Mouse (Mus musculus): ENCODE results near the gene Gm20708.

Gm20708 gene

DNA sequence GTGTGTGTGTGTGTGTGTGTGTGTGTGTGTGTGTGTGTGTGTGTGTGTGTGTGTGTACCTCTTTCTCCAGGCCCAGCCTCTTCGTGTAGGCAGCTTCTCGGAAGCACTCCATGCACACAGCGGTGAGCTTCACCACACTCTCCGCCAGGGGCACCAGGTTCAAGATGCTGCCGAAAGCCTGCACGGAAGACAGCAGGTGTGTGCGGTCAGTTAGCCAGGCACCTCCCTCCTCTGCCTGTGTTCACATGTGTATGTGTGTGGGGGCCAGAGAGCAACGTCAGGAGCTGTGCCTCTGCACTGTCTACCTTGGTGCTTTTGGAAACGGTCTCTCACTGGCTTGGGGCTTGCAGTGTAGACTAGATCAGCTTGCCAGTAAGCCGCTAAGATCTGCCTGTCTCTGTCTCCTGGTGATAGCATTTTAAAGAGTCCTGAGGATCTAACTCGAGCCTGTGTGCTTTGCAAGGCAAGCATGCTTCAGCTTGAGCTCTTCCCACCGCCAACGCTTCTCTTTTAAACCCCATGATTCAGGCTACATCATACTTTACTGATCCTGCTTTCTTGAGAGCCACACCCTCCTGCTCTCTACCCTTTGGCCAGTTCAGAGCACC, 7.0 kb downstream of the Gm20708 start:
- ChIA-PET POLR2A (interaction anchor here (0.5 to 5.0 kb wide), 30 partner anchors 9 to 531 kb away, joined by 3 to 18 read pairs (median 4); partner anchors contain the start of genes Afmid (in 4 of the 4), Tk1 (in 4 of the 4), Tmc6 (in 1 of the 4) and Tmc8 (in 1 of the 4)), CTCF (interaction anchor here (0.6 to 4.0 kb wide), 24 partner anchors 8 to 456 kb away, joined by 3 to 19 read pairs (median 3); partner anchors contain the start of genes Afmid (in 1 of the 4) and Tk1 (in 1 of the 4))

DNA sequence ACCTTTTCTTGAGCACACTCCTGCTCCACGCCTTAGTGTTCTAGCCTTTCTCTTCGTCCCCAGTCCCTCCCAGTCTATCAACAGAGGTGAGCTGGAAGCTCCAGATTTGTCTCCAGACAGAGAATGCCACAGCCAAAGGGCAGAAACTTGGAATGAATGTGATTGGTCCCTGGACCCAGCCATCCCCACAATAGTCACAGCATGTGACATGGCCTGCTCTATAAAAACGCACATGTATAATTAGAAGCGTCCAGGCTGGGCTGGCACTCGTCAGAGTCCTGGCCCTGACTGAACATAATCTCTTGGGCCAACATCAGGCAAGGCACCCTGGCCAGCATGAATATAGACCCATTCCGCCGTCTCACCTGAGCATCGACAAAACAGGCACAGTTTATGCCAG, 9.6 kb downstream of the Gm20708 start:
- POLR2A ChIA-PET, result interaction anchor here in 3 of 4 experiments (0.9 to 5.0 kb wide), 16 partner anchors 8 to 55 kb away, joined by 3 to 24 read pairs (median 4); partner anchors contain the start of genes Gm20708 (in 3 of the 3) and Syngr2 (in 3 of the 3)
- CTCF ChIA-PET, result interaction anchor here in 2 of 4 experiments (1.2 to 4.0 kb wide), 3 partner anchors 13 to 29 kb away, joined by 3 to 17 read pairs (median 3); no protein-coding TSS in a partner anchor

DNA sequence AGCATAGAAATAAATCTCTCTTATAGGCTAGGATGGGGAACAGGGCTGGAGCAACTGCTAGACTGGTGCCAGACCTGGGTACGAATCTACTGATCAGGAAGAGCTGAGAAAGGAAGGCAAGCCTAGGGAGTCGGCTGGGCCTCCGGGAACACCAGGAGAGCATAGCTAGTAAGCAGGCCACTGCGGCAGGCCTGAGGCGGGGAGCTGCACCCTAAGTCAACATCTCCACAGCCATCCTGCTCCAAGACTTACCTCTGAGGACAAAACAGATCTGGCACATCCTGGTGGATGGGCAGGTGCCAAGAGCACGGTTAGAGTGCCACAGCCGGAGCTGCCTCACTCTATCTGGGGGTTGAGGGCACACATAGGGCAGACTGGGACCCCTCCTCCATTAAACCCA, 10.7 kb downstream of the Gm20708 start:
- ChIA-PET CTCF (interaction anchor here in 2 of 4 experiments (1.0 to 4.0 kb wide), 3 partner anchors 11 to 15 kb away, joined by 3 to 17 read pairs (median 4); partner anchors contain the start of genes Gm20708 (in 1 of the 2) and Syngr2 (in 1 of the 2)), POLR2A (interaction anchor here (0.6 to 5.0 kb wide), 11 partner anchors 10 to 479 kb away, joined by 3 to 24 read pairs (median 5); partner anchors contain the start of genes Gm20708 (in 3 of the 4) and Syngr2 (in 3 of the 4))

DNA sequence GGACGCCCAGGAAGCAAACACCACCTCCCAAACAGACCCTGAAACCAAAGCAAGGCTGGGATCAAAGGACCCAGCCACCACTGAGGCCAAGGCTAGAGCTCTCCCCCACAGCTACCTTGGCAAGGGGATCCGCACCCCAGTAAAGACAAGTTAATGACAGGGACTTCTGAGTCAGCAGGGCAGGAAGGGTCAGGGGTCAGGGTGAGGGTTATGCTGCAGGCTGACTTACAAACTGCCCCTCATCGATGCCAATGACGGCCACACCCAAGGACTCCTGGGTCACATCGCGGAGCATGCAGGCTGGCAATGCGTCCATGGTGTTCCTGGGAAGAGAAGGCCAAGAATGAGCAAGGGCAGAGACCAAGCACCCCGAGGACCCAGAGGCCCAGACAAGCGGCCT, 12.4 kb downstream of the Gm20708 start:
- POLR2A ChIA-PET, result interaction anchor here in 2 of 4 experiments (1.0 to 5.0 kb wide), 5 partner anchors 10 to 83 kb away, joined by 3 to 24 read pairs (median 4); partner anchors contain the start of genes Gm20708 (in 1 of the 2) and Syngr2 (in 1 of the 2)
- CTCF ChIA-PET, result interaction anchor here in 2 of 4 experiments (0.7 to 1.1 kb wide), 2 partner anchors 13 to 32 kb away, joined by 3 read pairs; no protein-coding TSS in a partner anchor

DNA sequence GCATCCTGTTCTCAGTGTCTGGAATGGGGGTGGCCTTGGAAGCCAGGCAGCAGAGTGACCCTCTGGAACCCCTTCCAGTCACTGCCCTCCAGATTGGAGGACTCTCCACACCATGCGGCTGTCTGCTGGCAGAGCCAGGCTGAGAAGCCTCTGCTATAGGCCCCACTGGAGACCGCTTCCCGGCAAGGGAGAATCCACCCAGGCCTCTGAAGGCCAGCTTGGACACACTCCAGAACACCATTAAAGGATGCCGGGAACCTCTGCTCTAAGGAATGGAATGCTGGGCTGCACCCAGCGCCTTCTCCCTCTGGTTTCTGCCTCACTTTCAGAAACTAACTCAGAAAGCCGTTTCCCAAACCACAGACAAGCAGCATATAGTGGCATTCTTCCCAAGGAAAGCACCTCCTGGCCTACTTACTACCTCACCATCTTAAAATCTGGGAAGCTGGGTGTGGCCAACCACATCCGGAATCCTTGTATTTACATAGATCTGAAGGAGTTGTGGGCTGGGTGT, 13.3 kb downstream of the Gm20708 start:
- ChIA-PET CTCF (interaction anchor here in 2 of 4 experiments (0.6 to 4.2 kb wide), 3 partner anchors 9 to 245 kb away, joined by 3 to 31 read pairs (median 8); no protein-coding TSS in a partner anchor), POLR2A (interaction anchor here in 2 of 4 experiments (0.6 to 1.5 kb wide), 4 partner anchors 9 to 411 kb away, joined by 3 to 6 read pairs (median 4); no protein-coding TSS in a partner anchor)

DNA sequence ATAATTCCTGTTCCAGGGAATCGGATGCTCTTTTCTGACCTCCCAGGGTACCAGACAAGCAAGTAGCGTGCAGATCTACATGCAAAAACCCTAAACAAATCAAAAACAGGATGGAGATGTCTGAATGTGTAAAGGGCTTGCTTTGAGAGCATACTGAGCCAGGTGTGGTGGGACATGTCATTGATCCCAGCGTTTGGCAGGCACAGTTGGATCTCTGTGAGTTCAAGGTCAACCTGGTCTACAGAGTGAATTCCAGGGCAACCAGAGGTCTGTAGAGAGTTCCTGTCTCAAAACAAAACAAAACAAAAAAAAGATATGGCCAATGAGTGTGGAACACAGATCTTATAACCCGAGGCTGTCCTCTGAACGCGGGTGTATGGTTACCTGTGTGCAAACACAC, 13.9 kb downstream of the Gm20708 start:
- ChIA-PET POLR2A (interaction anchor here in 2 of 4 experiments (0.6 to 3.1 kb wide), 7 partner anchors 9 to 424 kb away, joined by 3 to 17 read pairs (median 4); no protein-coding TSS in a partner anchor), CTCF (interaction anchor here in 3 of 4 experiments (0.6 to 4.2 kb wide), 5 partner anchors 9 to 246 kb away, joined by 3 to 31 read pairs (median 8); partner anchors contain the start of genes Gm20708 (in 2 of the 3) and Syngr2 (in 2 of the 3))

DNA sequence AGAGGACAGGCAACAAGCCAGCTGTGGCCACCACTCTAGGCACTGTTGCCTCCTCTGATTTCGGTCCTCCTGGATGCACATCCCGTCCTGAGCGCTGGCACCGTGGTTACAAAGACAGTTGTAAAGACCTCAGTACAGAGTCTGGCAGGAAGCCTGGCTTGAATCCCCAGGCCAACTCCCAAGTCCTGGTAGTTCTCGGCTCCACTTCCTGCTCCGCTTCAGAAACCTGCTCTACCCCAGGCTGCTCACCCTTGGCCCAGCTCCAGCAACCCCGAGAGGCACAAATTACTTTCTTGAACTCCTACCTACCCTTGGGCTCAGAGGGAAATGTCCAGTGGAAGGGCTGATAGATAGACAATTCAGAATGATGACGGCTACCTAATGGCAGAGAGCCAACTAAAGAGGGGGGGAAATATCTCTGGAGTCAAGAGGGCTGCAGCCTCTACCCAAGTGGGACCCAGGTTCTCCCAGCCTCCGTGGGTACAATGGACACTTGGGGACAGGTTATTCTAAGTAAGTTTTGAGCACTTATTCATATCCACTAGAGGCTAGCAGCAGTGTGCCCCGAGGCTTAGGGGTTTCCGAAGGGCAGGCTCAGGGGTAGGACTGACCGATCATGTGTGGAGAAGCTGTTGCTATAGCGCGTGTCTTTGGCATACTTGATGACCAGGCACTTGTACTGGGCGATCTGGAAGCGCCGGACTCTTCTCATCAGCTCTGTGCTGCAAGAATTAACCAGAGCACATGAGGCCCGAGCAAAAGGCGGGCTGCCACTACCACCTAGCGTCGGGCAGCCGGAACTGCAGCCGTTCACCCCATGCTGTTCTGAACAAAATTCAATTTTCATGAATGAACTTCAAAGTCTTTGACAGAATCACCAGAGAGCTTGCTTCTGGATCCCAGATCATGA, 14.8 kb downstream of the Gm20708 start:
- CTCF ChIA-PET, result interaction anchor here (0.5 to 4.2 kb wide), 50 partner anchors 8 to 440 kb away, joined by 3 to 31 read pairs (median 4); partner anchors contain the start of genes Gm20708 (in 2 of the 4), Syngr2 (in 2 of the 4), Tmc6 (in 2 of the 4) and Tmc8 (in 2 of the 4)
- POLR2A ChIA-PET, result interaction anchor here (0.5 to 3.1 kb wide), 36 partner anchors 8 to 712 kb away, joined by 3 to 18 read pairs (median 4); partner anchors contain the start of genes Gm20708 (in 2 of the 4), Syngr2 (in 2 of the 4), Tnrc6c (in 2 of the 4) and Birc5 (in 1 of the 4)

DNA sequence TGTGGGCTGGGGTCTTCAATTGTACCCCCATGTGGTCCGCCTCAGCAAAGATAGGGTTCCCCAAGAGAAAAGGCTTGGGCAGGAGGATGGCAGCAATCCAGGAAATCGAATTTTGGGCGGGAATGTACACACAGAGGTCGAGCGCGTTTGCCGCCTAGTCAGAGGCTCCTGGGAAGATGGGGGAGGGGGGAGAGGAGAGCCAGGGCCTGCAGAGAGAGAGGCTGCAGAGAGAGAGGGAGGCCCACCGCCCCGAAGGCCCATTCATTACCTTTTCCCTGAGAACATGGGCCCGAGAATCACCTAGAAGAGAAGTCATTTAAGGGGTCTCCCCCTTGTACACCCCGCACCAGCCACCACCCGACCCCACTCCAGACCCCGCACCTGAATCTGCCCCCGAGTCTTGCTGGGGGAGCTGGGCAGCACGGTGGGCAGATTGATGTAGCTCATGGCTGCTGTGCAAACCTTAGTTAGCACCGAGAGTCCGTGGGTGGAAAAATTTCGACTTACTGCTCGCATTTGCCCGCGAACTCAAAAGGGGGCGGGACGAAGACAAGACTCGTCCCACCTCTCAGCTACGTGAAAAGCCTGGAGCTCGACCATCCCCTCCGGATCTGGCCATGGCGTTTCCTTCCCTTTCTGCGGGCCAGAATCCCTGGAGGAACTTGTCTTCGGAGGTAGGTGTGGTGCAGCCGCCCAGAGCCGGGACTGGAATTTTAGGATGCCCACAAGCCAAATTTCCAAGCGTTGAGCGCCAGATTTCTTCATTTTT, 16.0 kb downstream of the Gm20708 start, which contains the start of the genes Afmid and Tk1:
Gene Afmid, plus strand, starts transcription at position 592 of the 769 bp plus-strand sequence.
Gene Tk1, minus strand, starts transcription at position 760 of the 769 bp plus-strand sequence.
- CTCF ChIA-PET, result interaction anchor here (0.5 to 4.2 kb wide), 47 partner anchors 9 to 1254 kb away, joined by 3 to 31 read pairs (median 4); partner anchors contain the start of genes Tmc6 (in 2 of the 4), Tmc8 (in 2 of the 4), Gm20708 (in 1 of the 4) and Syngr2 (in 1 of the 4)
- POLR2A ChIA-PET, result interaction anchor here (0.6 to 3.1 kb wide), 51 partner anchors 9 to 545 kb away, joined by 3 to 18 read pairs (median 4); partner anchors contain the start of genes Gm20708 (in 3 of the 4), Syngr2 (in 3 of the 4), 6030468B19Rik (in 2 of the 4) and Birc5 (in 2 of the 4)

DNA sequence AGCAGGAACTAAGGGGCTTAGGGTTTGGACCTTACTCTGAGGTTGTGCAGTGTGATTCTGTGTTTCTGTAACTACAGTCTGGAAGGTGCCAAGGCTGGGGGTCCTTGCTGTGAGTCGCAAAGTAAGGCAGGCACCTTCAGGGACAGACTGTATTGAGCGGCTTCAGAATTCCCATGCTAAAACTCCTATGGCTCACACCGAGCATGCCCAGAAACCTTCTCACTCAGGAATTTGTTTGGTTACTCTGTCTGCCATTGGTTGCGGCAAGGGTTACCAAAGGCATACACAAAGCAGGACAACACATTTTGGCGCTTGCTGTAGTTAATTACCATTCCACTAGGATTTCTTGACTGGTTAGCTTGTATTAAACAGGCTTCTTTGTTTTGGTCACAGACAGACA, 16.7 kb downstream of the Gm20708 start:
- ChIA-PET CTCF (interaction anchor here (0.5 to 4.2 kb wide), 25 partner anchors 10 to 1254 kb away, joined by 3 to 31 read pairs (median 3); partner anchors contain the start of genes Gm20708 (in 1 of the 4) and Syngr2 (in 1 of the 4)), POLR2A (interaction anchor here (0.7 to 3.1 kb wide), 43 partner anchors 9 to 546 kb away, joined by 3 to 18 read pairs (median 4); partner anchors contain the start of genes Gm20708 (in 3 of the 4), Syngr2 (in 3 of the 4), Birc5 (in 2 of the 4) and Tnrc6c (in 2 of the 4))

DNA sequence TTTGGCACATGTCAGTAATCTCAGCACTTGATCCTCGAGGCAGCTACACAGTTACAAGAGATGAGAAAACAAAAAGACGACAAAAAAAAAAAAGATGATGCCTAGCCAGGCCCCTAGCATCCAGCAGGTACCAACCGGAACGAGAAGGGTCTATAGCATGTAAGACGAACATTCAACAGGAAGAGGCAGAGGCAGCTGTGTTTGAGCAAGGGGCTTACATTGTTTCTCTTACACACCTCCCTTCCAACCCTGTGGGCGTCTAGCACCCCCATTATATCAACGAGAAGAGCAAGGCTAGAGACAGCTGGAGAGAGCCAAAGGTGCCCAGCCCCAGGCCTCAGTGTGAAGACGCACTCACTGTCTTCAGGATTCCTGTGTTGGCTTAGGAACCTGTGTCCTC, 17.4 kb downstream of the Gm20708 start:
- CTCF ChIA-PET, result interaction anchor here in 2 of 4 experiments (0.7 to 1.3 kb wide), 2 partner anchors 52 to 379 kb away, joined by 3 read pairs; no protein-coding TSS in a partner anchor
- POLR2A ChIA-PET, result interaction anchor here in 3 of 4 experiments (0.6 to 2.9 kb wide), 19 partner anchors 8 to 137 kb away, joined by 3 to 18 read pairs (median 4); partner anchors contain the start of genes Birc5 (in 2 of the 3) and 6030468B19Rik (in 1 of the 3)

DNA sequence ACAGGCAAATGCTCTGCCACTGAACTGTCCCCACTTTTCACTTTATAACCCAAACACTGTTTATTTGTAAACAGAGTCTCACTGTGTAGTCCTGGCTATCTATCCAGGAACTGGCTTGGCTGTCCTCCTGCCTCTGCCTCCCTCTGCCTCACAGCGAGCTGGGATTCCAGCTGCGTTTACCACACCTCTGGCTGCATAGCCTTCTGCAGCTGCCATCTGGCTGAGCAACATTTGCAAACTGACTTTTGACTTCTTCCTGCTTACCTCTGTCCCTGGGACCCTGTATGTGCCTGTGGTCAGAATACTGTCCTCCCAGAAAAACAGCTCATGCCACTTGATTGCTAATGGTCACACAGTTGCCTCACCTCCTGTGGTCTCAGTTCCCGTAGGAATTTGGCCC, 17.9 kb downstream of the Gm20708 start:
- ChIA-PET POLR2A (interaction anchor here in 3 of 4 experiments (0.5 to 2.3 kb wide), 15 partner anchors 9 to 918 kb away, joined by 3 to 7 read pairs (median 4); partner anchors contain the start of genes Birc5 (in 1 of the 3), Gm20708 (in 1 of the 3) and Syngr2 (in 1 of the 3)), CTCF (interaction anchor here in 2 of 4 experiments (0.5 to 2.0 kb wide), 5 partner anchors 36 to 351 kb away, joined by 3 to 10 read pairs (median 3); no protein-coding TSS in a partner anchor)

DNA sequence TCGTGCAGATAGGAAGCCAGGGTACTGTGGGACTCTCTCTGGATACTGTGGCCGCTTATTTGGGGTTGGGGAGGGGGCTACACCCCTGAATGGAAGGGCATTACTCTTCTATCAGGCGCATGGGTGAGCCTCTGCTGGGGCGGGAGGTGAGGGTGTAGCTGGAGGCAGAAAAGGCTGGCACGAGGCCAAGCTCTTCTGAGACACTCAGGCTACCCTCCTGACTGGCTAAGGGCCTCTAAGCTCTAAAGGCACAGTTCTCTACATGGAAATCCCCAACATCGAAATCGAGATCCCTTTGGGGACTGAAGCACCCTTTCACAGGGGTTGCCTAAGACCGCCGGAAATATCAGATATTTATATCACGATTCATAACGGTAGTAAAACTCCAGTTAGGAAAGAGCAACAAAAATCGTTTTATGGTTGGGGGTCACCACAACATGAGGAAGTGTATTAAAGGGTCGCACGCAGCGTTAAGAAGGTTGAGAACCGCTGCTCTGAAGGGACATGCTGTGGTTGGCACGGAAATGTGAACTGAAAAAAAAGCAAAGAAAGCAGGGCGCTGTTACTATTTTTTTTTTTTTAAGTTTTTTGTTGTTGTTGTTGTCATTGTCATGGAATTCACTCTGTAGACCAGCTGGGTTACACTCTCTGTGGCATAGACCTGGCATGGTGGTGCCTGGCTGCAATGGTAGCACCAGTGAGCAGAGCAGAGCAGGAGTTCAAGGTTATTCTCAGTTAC, 18.9 kb downstream of the Gm20708 start:
- CTCF ChIA-PET, result interaction anchor here in 3 of 4 experiments (0.5 to 2.0 kb wide), 4 partner anchors 32 to 51 kb away, joined by 3 to 10 read pairs (median 4); no protein-coding TSS in a partner anchor
- POLR2A ChIA-PET, result interaction anchor here in 3 of 4 experiments (0.5 to 2.3 kb wide), 11 partner anchors 10 to 141 kb away, joined by 3 to 8 read pairs (median 4); partner anchors contain the start of genes Birc5 (in 1 of the 3), Gm20708 (in 1 of the 3) and Syngr2 (in 1 of the 3)

DNA sequence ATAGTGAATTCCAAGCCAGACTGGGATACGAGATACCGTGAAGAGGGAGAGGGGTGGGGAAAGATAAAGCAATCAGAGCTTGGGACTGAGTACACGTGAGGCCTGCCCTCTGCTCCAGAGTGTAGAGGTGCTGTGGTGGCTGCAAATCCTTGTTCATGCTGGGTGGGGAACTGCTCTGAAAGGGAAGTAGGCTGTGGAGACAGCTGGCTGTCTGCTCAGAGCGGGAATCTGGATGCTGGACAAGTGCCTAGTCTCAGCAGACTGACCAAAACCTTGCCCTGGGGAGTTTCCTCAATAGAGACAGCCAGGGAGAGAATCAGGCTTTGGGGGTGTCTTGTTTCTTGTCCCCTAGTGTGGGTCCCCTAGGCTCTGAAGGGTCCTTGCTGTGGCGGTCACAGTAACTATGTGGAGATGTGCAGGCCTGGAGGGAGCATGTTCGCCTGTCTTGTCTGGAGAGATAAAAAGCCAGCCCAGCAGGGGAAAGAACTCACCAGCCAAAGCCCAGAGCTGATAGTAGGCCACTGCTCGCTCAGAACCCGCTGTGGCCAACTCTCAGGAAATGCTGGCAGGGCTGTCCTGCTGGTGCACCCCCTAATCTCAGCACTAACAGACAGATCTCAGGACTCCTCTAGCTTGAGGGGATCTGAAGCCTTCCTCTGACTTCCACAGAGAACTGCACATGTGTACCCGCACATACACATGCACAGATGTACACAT, 19.6 kb downstream of the Gm20708 start:
- POLR2A ChIA-PET, result interaction anchor here in 3 of 4 experiments (0.5 to 2.3 kb wide), 8 partner anchors 10 to 419 kb away, joined by 3 to 7 read pairs (median 3); partner anchors contain the start of genes Gm20708 (in 2 of the 3) and Syngr2 (in 2 of the 3)

DNA sequence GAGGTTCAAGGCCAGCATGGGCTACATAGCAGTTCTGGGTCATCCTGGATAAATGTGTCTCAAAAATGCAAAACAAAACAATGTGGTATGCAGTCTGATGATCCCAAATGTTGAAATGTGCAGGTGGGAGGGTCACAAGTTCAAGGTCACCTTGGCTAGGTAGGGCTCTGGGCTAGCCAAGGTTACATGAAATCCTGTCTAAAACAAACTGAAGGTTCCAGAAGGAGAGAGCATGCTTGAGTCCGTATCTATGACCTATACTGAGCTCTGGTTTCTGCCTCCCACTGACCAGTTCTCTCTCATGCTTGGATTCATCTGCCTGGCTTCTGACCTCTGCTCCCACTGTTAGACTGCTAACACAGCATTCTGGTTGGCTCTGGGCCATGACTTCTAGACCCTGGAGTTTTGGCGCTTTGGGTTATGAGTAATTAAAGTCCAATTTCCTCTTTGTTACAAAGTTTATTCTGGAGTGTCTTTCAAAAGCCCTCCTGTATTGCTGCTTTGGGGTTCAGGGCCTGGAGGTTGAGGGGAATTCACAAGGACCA, 20.3 kb downstream of the Gm20708 start:
- POLR2A ChIA-PET, result interaction anchor here in 2 of 4 experiments (0.7 to 1.4 kb wide), 4 partner anchors 11 to 28 kb away, joined by 3 read pairs; partner anchors contain the start of genes Gm20708 (in 1 of the 2) and Syngr2 (in 1 of the 2)
- CTCF ChIA-PET, result no interaction called here

More for the DNA sequence above, 19.6 kb downstream of the Gm20708 start:
- CTCF ChIA-PET, result interaction anchor here in 1 of 4 experiments (2.0 kb wide), 1 partner anchor 38 kb away, joined by 10 read pairs; no protein-coding TSS in a partner anchor
